Mouse (Mus musculus): ENCODE measurements around the gene Dgkz. TPM values are rescaled to one million over a fixed set of nuclear protein-coding genes. Genes with fewer than 3 reads are reported as not detected.
A peak's percentile ranks its signal among the peaks of the same experiment; 100 is the strongest.

The Dgkz gene
- total and polyA plus RNA-seq, 2 experiments from 2014 or later = 40.7 to 163 TPM

- no peak for TF ChIP-seq CTCF (IDR thresholded peaks at IDR 0.05; ENCODE audit: low read depth)
- H3K27me3 ChIP-seq (ENCODE audit: insufficient read depth, low read length) = no peaks in the 10 kb centered on the region
- no peaks in the 10 kb centered on the region for H3K9me3 ChIP-seq (ENCODE audit: low read length)
- no peak overlapping the region for H3K4me3 ChIP-seq (ENCODE audit: low read length)
- H3K36me3 ChIP-seq (ENCODE audit: insufficient read depth, low read length) = no peaks in the 10 kb centered on the region
- no peak for ATAC-seq
- H3K9ac ChIP-seq (replicated peaks; ENCODE audit: low read length) = no peak overlapping the region; the same call in 1 of the 2 replicates
- H3K4me1 ChIP-seq (ENCODE audit: insufficient read depth, low read length) = peaks cover 12% of the 10 kb centered on the region
- 60% methylated on average over 11 of the region's 11 CpGs for WGBS
- no peak for DNase-seq (ENCODE audit: low spot score)
- H3K4me2 ChIP-seq (ENCODE audit: low read depth, low read length) = no peak overlapping the region
- H3K27ac ChIP-seq = peak overlapping the region; percentile 36; the same call in 1 of the 2 replicates
Measured at GRCm38 (mm10) chr2:91967962-91968361, 7.7 kb downstream of the Dgkz start.

- H3K27me3 ChIP-seq (ENCODE audit: insufficient read depth, low read length) = no peaks in the 10 kb centered on the region
- H3K9ac ChIP-seq (replicated peaks; ENCODE audit: low read length) = no peak overlapping the region
- no peak for ATAC-seq
- H3K36me3 ChIP-seq (ENCODE audit: insufficient read depth, low read length) = no peaks in the 10 kb centered on the region
- no peak overlapping the region for H3K4me3 ChIP-seq (ENCODE audit: low read length)
- 87% methylated on average over 5 of the region's 5 CpGs for WGBS
- DNase-seq (ENCODE audit: low spot score) = no peak
- no peak overlapping the region for H3K4me2 ChIP-seq (ENCODE audit: low read depth, low read length)
- no peaks in the 10 kb centered on the region for H3K9me3 ChIP-seq (ENCODE audit: low read length)
- no peak overlapping the region for H3K27ac ChIP-seq
- TF ChIP-seq CTCF (IDR thresholded peaks at IDR 0.05; ENCODE audit: low read depth) = no peak
- H3K4me1 ChIP-seq (ENCODE audit: insufficient read depth, low read length) = peaks cover 18% of the 10 kb centered on the region
Measured at GRCm38 (mm10) chr2:91966367-91966766, 9.3 kb downstream of the Dgkz start.

GRCm38 (mm10) chr2:91965417-91965816 is 10.2 kb downstream of the Dgkz start:
- Histone ChIP-seq H3K27me3 (ENCODE audit: insufficient read depth, low read length) (no peaks in the 10 kb centered on the region), H3K4me1 (ENCODE audit: insufficient read depth, low read length) (peaks cover 13% of the 10 kb centered on the region), H3K36me3 (ENCODE audit: insufficient read depth, low read length) (no peaks in the 10 kb centered on the region), H3K9ac (replicated peaks; ENCODE audit: low read length) (no peak overlapping the region), H3K4me3 (ENCODE audit: low read length) (no peak overlapping the region; the same call in 1 of the 2 replicates), H3K4me2 (ENCODE audit: low read depth, low read length) (peak overlapping the region; percentile 29), H3K27ac (no peak overlapping the region), H3K9me3 (ENCODE audit: low read length) (no peaks in the 10 kb centered on the region)
- DNase-seq (ENCODE audit: low spot score) = no peak
- WGBS = 25% methylated on average over 20 of the region's 20 CpGs
- ATAC-seq = no peak
- no peak for TF ChIP-seq CTCF (IDR thresholded peaks at IDR 0.05; ENCODE audit: low read depth)

- Histone ChIP-seq H3K4me1 (ENCODE audit: insufficient read depth, low read length) (peaks cover 20% of the 10 kb centered on the region), H3K27me3 (ENCODE audit: insufficient read depth, low read length) (no peaks in the 10 kb centered on the region), H3K4me3 (ENCODE audit: low read length) (no peak overlapping the region), H3K27ac (no peak overlapping the region), H3K36me3 (ENCODE audit: insufficient read depth, low read length) (no peaks in the 10 kb centered on the region), H3K4me2 (ENCODE audit: low read depth, low read length) (no peak overlapping the region), H3K9me3 (ENCODE audit: low read length) (no peaks in the 10 kb centered on the region), H3K9ac (replicated peaks; ENCODE audit: low read length) (no peak overlapping the region)
- DNase-seq (ENCODE audit: low spot score) (no peak), ATAC-seq (no peak)
- WGBS = 74% methylated on average over 3 of the region's 3 CpGs
- TF ChIP-seq CTCF (IDR thresholded peaks at IDR 0.05; ENCODE audit: low read depth) = no peak
Measured at GRCm38 (mm10) chr2:91964610-91965204, 11.0 kb downstream of the Dgkz start.

GRCm38 (mm10) chr2:91963443-91963932 is 12.2 kb downstream of the Dgkz start:
- WGBS = under 1% methylated on average over 49 of the region's 57 CpGs
- no peaks in the 10 kb centered on the region for H3K27me3 ChIP-seq (ENCODE audit: insufficient read depth, low read length)
- H3K4me3 ChIP-seq (ENCODE audit: low read length) = peak overlapping the region; percentile 86
- peak; percentile 95 for DNase-seq (ENCODE audit: low spot score)
- H3K9ac ChIP-seq (replicated peaks; ENCODE audit: low read length) = peak overlapping the region; percentile 85
- H3K36me3 ChIP-seq (ENCODE audit: insufficient read depth, low read length) = no peaks in the 10 kb centered on the region
- peak; percentile 92 for ATAC-seq
- peaks cover 26% of the 10 kb centered on the region for H3K4me1 ChIP-seq (ENCODE audit: insufficient read depth, low read length)
- H3K4me2 ChIP-seq (ENCODE audit: low read depth, low read length) = peak overlapping the region; percentile 93
- no peaks in the 10 kb centered on the region for H3K9me3 ChIP-seq (ENCODE audit: low read length)
- TF ChIP-seq CTCF (IDR thresholded peaks at IDR 0.05; ENCODE audit: low read depth) = peak; percentile 69
- H3K27ac ChIP-seq = peak overlapping the region; percentile 82

DNA sequence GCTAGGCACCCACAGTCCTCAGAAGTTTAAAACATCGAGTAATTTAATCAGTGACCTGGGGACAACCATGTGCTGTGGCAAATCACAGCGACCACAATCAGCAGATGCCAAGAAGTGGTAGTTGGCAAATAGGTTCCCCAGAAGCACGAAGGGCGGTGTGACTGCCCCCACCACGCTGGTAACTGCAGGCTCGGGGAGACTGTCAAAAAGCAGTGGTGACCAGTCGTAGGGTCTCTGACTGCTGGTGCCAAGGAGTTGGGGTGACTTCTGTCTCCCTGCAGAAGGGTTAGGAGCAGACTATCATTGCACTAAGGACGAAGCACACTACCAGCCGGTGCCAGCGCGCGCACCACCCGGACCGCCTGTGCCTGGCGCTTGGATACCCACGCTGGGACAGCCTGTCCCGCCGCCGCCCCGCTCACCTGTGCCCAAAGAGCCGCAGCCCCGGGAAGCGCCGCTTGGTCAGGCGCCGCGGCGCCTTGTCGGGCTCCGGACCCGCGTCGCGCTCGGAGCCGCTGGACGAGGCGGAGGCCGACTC is 12.7 kb downstream of the Dgkz start:
- WGBS = under 1% methylated on average over 35 of the region's 39 CpGs
- peak overlapping the region; percentile 93 for H3K4me2 ChIP-seq (ENCODE audit: low read depth, low read length)
- H3K27ac ChIP-seq = peak overlapping the region; percentile 82
- peaks cover 26% of the 10 kb centered on the region for H3K4me1 ChIP-seq (ENCODE audit: insufficient read depth, low read length)
- DNase-seq (ENCODE audit: low spot score) (no peak), ATAC-seq (no peak)
- no peaks in the 10 kb centered on the region for H3K9me3 ChIP-seq (ENCODE audit: low read length)
- no peak for TF ChIP-seq CTCF (IDR thresholded peaks at IDR 0.05; ENCODE audit: low read depth)
- peak overlapping the region; percentile 86 for H3K4me3 ChIP-seq (ENCODE audit: low read length)
- no peaks in the 10 kb centered on the region for H3K27me3 ChIP-seq (ENCODE audit: insufficient read depth, low read length)
- H3K9ac ChIP-seq (replicated peaks; ENCODE audit: low read length) = peak overlapping the region; percentile 85
- no peaks in the 10 kb centered on the region for H3K36me3 ChIP-seq (ENCODE audit: insufficient read depth, low read length)
